Mouse (Mus musculus): Measurements from ENCODE around the gene Dnttip1.

The Dnttip1 gene

GRCm38 (mm10) chr2:164754105-164754504, 8.3 kb downstream of the Dnttip1 start:
- 75% methylated on average over 11 of the region's 11 CpGs for WGBS

- 51% methylated on average over 2 of the region's 2 CpGs for WGBS
Observed at GRCm38 (mm10) chr2:164754800-164755199, 9.0 kb downstream of the Dnttip1 start.

- WGBS, result 93% methylated on average over 11 of the region's 11 CpGs
Observed at GRCm38 (mm10) chr2:164757841-164758240, 12.1 kb downstream of the Dnttip1 start.

GRCm38 (mm10) chr2:164758692-164759091, 12.9 kb downstream of the Dnttip1 start:
- WGBS, result 73% methylated on average over 1 of the region's 1 CpGs

- WGBS, result 86% methylated on average over 4 of the region's 4 CpGs
Observed at GRCm38 (mm10) chr2:164760059-164760833, 14.5 kb downstream of the Dnttip1 start.

GRCm38 (mm10) chr2:164761502-164761901, 15.7 kb downstream of the Dnttip1 start:
- 92% methylated on average over 2 of the region's 2 CpGs for WGBS

GRCm38 (mm10) chr2:164761971-164762370, 16.2 kb downstream of the Dnttip1 start:
- 98% methylated on average over 4 of the region's 4 CpGs for WGBS

- 87% methylated on average over 7 of the region's 7 CpGs for WGBS
Observed at GRCm38 (mm10) chr2:164762593-164762992, 16.8 kb downstream of the Dnttip1 start.

GRCm38 (mm10) chr2:164765841-164766240, 20.1 kb downstream of the Dnttip1 start:
- WGBS, result 35% methylated on average over 3 of the region's 3 CpGs

- 91% methylated on average over 15 of the region's 15 CpGs for WGBS
Observed at GRCm38 (mm10) chr2:164767812-164768540, 22.2 kb downstream of the Dnttip1 start.

- 2% methylated on average over 53 of the region's 53 CpGs for WGBS
Observed at GRCm38 (mm10) chr2:164769258-164770037, 23.7 kb downstream of the Dnttip1 start, which contains the start of gene Ube2c. Gene Ube2c (plus strand): TSS chr2:164769898.

GRCm38 (mm10) chr2:164770279-164770678, 24.5 kb downstream of the Dnttip1 start:
- 3% methylated on average over 15 of the region's 15 CpGs for WGBS

- 57% methylated on average over 8 of the region's 8 CpGs for WGBS
Observed at GRCm38 (mm10) chr2:164771123-164771522, 25.3 kb downstream of the Dnttip1 start.

- 84% methylated on average over 14 of the region's 14 CpGs for WGBS
Observed at GRCm38 (mm10) chr2:164773229-164773988, 27.6 kb downstream of the Dnttip1 start.

GRCm38 (mm10) chr2:164773989-164774364, 28.2 kb downstream of the Dnttip1 start:
- 83% methylated on average over 5 of the region's 5 CpGs for WGBS

- WGBS, result 90% methylated on average over 6 of the region's 6 CpGs
Observed at GRCm38 (mm10) chr2:164776130-164776529, 30.3 kb downstream of the Dnttip1 start.

GRCm38 (mm10) chr2:164776801-164777200, 31.0 kb downstream of the Dnttip1 start:
- 73% methylated on average over 17 of the region's 17 CpGs for WGBS

- 75% methylated on average over 30 of the region's 30 CpGs for WGBS
Observed at GRCm38 (mm10) chr2:164777246-164778014, 31.6 kb downstream of the Dnttip1 start.

- WGBS, result 93% methylated on average over 11 of the region's 11 CpGs
Observed at GRCm38 (mm10) chr2:164778015-164778287, 32.2 kb downstream of the Dnttip1 start.

- WGBS, result 67% methylated on average over 7 of the region's 7 CpGs
Observed at GRCm38 (mm10) chr2:164778809-164779208, 33.0 kb downstream of the Dnttip1 start.

Measured in cerebral cortex, adult 2 months (tissue).